Mouse (Mus musculus) layer of hippocampus, postnatal 14 days (tissue): ENCODE measurements around the gene Kcnk13. TPM values are rescaled to one million over a fixed set of nuclear protein-coding genes. Genes with fewer than 3 reads are reported as not detected.

Experiments used
- DNase-seq, 2 experiments: peaks; one replicate each; pipeline ENCODE4 v3.0.0; 2021 to 2022; ENCODE audit warnings: low spot score in 2 of 2, mixed read lengths in 1 of 2
- long read RNA-seq, 2 experiments: library from polyadenylated mRNA; stranded (forward); transcript quantifications; one replicate each; pipeline ENCODE4 v2.0.0; 2021
- total RNA-seq, 2 experiments: library from RNA; stranded (reverse); gene quantifications; 2 replicates each; pipeline ENCODE4 v1.2.3; 2021

Kcnk13 gene
- total RNA-seq = 1 to 10 TPM; 3.0 to 3.5 TPM
- long read RNA-seq, experiment 1, partial matches to known transcripts = 6 of 8 reads
- long read RNA-seq, experiment 1, other reads (novel, unspliced or antisense) = 0 of 8 reads
- long read RNA-seq, experiment 2, partial matches to known transcripts = 6 of 8 reads
- long read RNA-seq, experiment 2, other reads (novel, unspliced or antisense) = 1 of 8 reads

GRCm38 (mm10) chr12:99964301-99965202 lies at the start of gene Kcnk13:
Gene Kcnk13 (plus strand): TSS chr12:99964499.
- peak; percentile 69 for DNase-seq

GRCm38 (mm10) chr12:99917800-99918427 lies 46.4 kb upstream of the Kcnk13 start:
- DNase-seq = no peak

DNA sequence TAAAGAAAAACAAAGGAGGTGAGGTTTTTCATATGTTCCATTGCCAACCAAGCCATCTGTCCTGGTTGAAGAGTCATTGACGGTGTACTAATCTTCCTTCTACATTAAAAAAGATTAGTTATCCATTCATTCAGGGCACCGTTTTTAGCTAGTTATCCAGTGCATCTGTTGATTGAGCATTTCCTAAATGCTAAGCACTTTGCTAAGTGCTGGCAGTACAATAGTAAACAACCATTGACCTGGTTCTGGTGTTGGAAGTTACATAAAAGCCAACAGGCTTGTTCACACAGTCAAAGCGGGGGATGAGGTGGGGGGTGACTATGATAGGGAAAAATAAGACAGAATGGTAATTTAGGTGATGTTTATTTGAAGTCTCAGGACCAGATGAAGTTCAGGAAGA lies 44.7 kb upstream of the Kcnk13 start:
- no peak for DNase-seq

DNA sequence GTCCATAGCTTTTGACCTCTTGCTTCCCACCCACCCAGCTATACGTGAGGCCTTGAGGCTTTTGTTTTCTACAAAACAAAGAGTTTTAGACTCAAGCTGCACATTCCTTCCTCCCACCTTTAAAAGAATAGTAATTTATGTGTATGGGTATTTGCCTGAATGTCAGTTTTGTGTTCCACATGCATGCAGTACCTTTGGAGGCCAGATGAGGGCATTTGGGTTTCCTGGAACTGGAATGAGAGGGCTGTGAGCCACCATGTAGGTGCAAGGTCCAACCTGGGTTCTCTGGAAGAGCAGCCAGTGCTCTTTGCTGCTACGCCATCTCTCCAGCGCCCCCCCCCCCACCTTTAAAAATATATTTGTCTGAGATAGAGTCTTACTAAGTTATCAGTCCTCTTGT lies 43.3 kb upstream of the Kcnk13 start:
- no peak for DNase-seq

DNA sequence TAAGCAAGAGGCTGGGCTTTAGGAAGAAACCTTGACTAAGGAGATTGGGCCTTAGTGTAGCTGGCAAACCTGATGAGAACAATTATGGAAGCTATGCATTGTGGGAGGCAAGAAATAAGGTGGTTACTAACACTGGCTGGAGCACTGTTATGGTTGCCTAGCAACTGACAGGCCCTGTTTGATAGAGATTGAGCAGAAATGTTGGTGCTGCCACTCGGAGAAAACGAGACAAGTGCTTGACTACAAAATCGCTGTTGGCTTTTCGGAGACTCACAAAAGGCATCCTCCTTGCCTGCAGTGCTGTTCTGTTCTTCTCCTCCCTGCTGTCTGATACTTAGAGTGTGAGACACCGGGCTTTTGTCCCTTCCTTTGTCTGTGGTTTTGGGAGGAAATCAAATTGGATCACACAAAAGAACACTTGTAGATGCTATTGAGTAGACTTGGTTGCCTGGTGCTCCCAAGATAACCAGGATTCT lies 41.1 kb upstream of the Kcnk13 start:
- peak in 1 of 2 experiments; percentile 47 for DNase-seq

DNA sequence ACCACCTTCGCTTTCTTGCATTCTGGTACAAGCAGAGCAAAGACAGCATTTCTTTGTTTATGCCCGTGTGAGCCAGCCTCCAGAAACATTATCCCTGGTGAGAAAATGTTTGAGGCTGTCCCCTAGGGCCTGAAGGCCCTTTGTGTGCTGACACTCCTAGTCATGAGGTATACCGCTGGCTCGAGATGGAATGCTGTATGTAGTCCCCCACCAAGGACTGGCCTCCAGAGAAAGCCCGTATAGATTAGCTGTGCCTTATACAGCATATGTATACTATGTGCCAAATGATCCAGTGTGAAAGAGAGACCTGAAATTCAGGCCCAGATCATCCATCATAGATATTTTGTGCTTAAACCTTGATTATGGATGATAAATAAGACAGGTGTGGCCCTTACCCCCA lies 40.6 kb upstream of the Kcnk13 start:
- DNase-seq = no peak

DNA sequence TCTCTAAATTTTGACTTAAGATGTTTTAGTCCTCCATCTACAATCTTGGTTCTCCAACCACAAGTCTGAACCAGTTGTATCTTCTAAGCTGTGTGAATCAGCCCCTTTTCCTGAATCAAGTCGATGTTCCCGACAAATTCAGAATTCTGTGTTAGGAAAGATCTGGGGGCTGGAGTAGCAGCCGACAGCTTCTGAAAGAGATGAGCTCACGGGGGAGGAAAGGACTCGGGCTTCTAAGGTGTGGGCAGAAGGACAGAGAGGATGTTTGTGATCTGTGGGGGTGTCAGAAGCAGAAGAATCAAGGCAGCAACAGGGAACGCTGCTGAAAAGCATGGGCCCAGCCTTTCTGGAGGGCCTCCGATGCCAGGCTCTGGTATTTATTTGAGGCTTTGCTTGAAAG lies 36.0 kb upstream of the Kcnk13 start:
- DNase-seq = no peak

DNA sequence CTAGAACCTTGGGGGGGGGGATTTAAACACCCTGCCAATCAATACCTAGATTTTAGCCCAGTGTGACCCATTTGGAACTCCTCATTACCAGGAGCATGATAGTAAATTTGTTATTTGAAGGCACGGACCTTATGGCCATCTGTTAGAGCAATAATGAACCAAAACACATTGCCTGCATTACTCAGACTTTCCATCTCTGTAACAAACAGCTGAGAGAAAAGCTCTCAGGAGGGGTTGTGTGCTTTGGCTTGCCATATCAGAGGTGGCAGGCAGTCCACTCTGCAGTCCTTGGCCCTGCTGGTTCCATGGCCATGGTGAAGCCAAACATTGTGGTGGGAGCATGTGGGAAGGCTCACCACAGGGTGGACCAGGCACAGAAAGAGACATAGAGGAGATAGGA lies 35.1 kb upstream of the Kcnk13 start:
- DNase-seq = no peak

DNA sequence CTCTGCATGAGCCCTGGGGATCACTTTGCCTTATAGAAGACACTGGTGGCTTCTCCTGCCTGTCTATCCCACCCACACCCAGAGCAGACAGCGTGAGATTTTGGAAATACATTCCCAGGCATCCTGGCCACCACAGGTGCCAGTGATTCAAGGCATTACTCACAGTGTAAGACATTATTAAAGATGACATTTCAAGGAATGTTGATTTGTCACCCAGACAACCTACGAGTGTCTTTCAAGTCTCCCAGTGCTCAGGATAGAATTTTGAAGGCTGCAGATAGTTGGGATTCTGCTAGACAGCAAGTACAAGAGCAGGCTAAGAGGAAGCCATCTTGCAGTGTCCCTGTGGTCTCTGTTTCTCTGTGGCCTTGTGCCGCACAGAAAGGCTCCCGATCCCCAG lies 32.1 kb upstream of the Kcnk13 start:
- DNase-seq = no peak

DNA sequence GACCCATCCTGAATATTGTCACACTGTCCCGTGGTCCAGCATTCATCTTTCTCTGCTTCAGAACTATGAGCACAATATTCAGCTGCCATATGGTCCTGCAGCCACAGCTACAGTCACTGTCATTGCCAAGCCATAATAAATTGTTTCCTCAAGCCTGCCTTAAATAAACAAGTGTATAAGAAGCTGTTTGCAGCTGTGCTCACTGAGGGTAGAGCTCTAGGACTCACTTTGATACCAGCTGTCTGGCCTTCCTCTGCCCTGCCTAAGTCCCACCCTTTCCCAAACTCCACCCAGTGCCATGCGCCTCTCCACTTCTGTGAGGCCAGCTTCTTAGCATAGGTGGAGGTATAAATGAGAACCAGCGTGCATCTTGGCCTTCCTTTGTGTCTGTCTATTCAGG lies 30.7 kb upstream of the Kcnk13 start:
- no peak for DNase-seq

DNA sequence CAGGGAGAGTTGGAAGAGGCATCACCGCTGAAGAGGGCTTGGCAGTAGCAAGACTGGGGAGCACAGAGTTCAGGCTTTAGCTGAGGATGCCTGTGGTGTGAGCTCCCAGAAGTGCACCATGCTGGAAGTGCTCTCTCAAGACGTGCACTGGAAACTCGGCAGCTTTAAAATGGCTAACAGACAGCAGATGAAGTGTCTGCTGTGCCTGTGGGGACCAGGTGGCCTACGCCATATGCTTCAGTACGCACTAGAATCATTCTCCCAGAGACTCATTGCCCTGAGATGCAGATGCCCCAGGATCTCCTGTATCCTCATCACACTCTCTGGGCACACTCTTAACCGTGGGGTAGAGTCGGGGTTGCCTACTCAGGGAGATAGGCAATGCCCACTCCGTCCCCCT lies 28.9 kb upstream of the Kcnk13 start:
- DNase-seq = no peak

GRCm38 (mm10) chr12:99938476-99938875 lies 25.8 kb upstream of the Kcnk13 start:
- DNase-seq = no peak

DNA sequence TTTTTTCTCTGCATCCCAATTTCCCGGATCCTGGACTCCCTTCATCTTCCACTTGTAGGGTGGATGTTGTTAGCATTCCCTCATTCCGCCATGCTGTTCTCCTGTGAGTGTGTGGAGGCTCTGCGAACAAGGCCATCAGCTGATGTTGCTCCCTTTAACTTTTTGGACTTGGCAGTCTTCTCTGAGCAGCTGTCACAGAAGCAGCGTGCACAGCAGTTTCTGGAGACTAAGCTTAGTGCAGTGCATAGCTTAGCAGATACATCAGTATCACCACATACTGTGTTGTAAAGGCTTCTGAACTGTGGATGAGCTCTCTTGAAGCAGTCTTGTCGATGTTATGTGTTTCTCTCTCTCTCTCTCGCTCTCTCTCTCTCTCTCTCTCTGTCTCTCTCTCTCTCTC lies 25.1 kb upstream of the Kcnk13 start:
- no peak for DNase-seq

DNA sequence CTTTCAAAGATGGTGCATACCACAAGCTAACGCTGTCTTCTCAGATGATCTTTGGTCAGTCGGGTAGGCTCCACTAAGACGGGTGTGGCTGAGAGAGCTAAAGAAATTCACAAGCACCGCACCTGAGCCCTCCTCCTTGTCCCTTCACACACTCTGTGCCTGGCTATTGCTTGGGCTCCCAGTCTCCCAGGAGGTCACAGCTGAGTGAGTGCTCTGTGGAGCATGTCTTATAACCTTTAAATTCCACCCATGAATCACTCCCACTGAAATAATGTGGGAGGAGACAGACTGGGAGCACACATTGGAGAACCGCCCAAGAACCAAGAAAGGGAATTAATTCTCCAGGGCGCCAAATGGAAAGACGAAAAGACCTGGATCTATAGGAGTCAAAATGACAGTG lies 23.6 kb upstream of the Kcnk13 start:
- no peak for DNase-seq

GRCm38 (mm10) chr12:99942441-99942840 lies 21.9 kb upstream of the Kcnk13 start:
- no peak for DNase-seq

GRCm38 (mm10) chr12:99952928-99953327 lies 11.4 kb upstream of the Kcnk13 start:
- peak; percentile 67 to 74 for DNase-seq

DNA sequence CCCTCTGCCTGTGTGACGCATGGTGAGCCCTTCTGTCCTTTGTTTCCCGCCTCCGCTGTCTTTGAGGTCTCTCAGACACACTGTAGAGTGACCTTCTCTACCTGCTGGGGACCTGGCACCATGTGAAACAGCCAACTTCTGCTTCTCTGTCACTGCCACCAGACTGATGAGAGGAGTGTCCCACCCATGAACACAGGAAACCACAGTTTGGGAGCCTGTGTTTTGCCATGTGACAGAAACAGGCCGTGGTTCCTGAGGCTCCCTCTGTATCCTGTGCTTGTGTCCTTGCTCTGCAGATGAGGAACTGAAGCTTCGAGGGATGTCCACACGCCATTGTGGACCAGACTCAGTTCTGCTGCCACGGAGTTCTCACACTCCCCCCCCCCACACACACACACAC lies 7.9 kb upstream of the Kcnk13 start:
- no peak for DNase-seq

DNA sequence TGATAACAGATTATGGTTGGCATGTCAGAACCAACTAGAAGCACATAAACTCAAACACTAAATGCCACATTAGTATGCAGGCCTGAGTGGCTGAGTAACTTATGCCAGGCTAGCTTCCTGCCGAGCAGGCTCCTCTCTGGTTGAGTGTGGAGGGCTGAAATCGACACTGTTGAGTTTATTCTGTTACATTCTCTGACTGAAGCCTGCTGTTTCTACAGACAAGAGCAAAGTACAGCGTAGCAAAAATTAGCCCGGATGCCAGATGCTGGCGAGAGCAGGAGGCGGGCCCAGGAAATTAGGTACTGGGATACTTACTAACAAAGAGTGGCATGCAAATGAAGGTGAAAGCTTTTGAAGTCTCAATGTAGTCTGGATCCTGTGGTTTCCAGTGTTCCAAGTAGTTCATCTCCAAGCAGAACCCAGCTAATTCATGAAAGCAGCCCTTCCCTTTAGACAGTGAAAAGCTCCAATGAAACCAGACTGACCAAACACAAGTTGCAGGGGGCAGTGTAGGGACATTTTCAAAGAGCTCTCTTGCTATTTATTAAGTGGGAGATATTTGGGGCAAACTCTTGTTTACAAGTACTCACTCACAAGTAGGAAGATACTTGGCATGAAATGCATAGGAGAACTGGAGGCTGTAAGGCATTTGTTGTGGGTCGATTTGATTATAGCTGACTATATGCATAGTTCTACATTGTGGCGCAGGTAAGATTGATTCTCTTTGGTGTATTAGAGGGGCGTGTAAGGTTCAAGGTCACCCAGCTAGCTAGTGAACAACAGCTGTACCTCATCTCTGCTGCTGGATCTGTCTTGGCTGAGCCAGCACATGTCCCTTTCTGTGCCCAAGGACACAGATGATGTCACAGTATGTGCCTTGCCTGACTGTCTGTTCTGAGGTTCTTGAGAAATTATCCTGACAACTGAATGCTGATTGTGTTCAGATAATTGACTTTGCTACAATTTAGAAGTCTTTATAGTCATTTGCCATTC lies 5.9 kb upstream of the Kcnk13 start:
- peak in 1 of 2 experiments; percentile 53 for DNase-seq

GRCm38 (mm10) chr12:99959291-99959690 lies 5.0 kb upstream of the Kcnk13 start:
- DNase-seq = no peak

DNA sequence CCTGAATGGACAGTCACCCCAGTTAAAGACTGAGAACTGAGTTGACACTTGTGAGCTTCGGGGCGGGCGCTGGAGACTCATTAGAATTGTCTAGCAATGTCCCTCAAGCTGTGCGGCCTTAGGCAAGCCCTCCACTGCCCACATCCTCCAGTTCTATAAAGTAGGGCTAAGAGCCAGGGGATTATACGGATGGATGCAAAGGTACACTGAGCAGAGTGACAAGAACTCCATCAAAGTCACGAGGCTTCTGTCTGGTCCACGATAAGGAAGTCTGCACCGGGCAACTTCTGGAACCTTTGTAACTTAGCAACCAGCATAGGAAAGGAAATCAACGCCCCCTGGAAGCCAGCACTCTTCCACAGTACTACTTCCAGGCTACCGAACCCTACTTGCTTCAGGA lies 4.4 kb upstream of the Kcnk13 start:
- DNase-seq = no peak

GRCm38 (mm10) chr12:99960675-99961074 lies 3.6 kb upstream of the Kcnk13 start:
- DNase-seq = no peak
